Comparison of ENCODE assay signal across 25 mouse cellular contexts in the genomic region with DNA sequence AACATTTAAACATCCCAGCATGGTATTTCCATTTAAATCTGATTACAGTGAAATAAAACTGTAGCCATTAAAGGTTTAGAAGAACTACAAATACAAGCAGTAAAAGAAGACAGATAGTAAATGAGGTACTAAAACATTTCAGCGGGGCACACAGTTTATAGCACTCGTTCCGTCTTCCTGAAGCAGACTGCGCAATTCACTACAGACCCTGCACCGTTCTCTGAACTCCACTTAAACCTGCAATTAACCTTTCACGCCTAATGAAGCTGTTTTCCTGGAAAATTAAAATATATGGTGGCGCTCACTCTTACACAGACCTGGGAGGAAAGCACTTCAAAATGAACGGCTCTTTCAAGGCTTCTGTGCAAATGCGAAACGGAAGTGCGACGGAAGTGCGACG.
DNase-seq lines count a peak whose midpoint lies in the region; ATAC-seq and TF ChIP-seq lines count a peak whose summit lies in the region.
"Had no signal": no experiment of that assay in that cellular context is flagged by ENCODE, and none has a peak within 500 bp of the region (broad histone marks: within the 10 kb centered on the region; RNA-seq: fewer than 3 reads in every experiment).

No protein-coding gene starts in this region.

- peaks cover 21% of the 10 kb centered on the region for H3K4me1 ChIP-seq in embryonic facial prominence, embryonic 14.5 days (ENCODE audit: control insufficient read depth, insufficient read depth, low read length)
- H3K4me1 ChIP-seq in embryonic facial prominence, embryonic 10.5 days = peaks cover 42% of the 10 kb centered on the region
- peaks cover 27% of the 10 kb centered on the region for H3K4me1 ChIP-seq in kidney, embryonic 15.5 days
- H3K4me1 ChIP-seq in kidney, adult 2 months (ENCODE audit: control insufficient read depth, insufficient read depth, low read length) = no peaks in the 10 kb centered on the region
- peaks cover 30% of the 10 kb centered on the region for H3K4me1 ChIP-seq in neural tube, embryonic 12.5 days
- peaks cover 16% of the 10 kb centered on the region for H3K4me1 ChIP-seq in neural tube, embryonic 15.5 days

- no peak overlapping the region for H3K4me3 ChIP-seq in embryonic facial prominence, embryonic 14.5 days (ENCODE audit: low read depth, low read length)
- no peak overlapping the region for H3K4me3 ChIP-seq in embryonic facial prominence, embryonic 10.5 days
- H3K4me3 ChIP-seq in kidney, embryonic 15.5 days (replicated peaks) = peak overlapping the region; percentile 18; the same call in 1 of the 2 replicates
- H3K4me3 ChIP-seq in kidney, adult 2 months (ENCODE audit: insufficient read depth, low read depth, low read length) = no peak overlapping the region
- H3K4me3 ChIP-seq in neural tube, embryonic 12.5 days = no peak overlapping the region
- no peak overlapping the region for H3K4me3 ChIP-seq in neural tube, embryonic 15.5 days (replicated peaks)
- H3K4me3 ChIP-seq: embryonic facial prominence, embryonic 13.5 days; forebrain, embryonic 13.5 days; heart, adult 2 months; heart, embryonic 15.5 days; hindbrain, embryonic 10.5 days had no signal

- ATAC-seq in embryonic facial prominence, embryonic 14.5 days (ENCODE audit: low read depth) = no peak
- peak; percentile 56; the same call in 1 of the 2 replicates for ATAC-seq in kidney, embryonic 15.5 days (replicated peaks; ENCODE audit: low FRiP score)
- peak; percentile 17; the same call in 1 of the 2 replicates for ATAC-seq in neural tube, embryonic 12.5 days (ENCODE audit: low FRiP score, low read depth)
- peak; percentile 31; the same call in 1 of the 2 replicates for ATAC-seq in neural tube, embryonic 15.5 days (ENCODE audit: low FRiP score)
- ATAC-seq: CD4-positive, CD25-positive, alpha-beta regulatory T cell, adult 4 months; forebrain, embryonic 13.5 days; forebrain, postnatal 0 days had no signal

- H3K27me3 ChIP-seq in embryonic facial prominence, embryonic 14.5 days (replicated peaks; ENCODE audit: control insufficient read depth, insufficient read depth, low read length) = no peaks in the 10 kb centered on the region
- H3K27me3 ChIP-seq in embryonic facial prominence, embryonic 10.5 days (replicated peaks; ENCODE audit: low read depth, poor library complexity, severe bottlenecking) = no peaks in the 10 kb centered on the region; the same call in 1 of the 2 replicates
- H3K27me3 ChIP-seq in kidney, embryonic 15.5 days = no peaks in the 10 kb centered on the region
- H3K27me3 ChIP-seq in kidney, adult 2 months (replicated peaks; ENCODE audit: control insufficient read depth, insufficient read depth, low read length) = no peaks in the 10 kb centered on the region
- no peaks in the 10 kb centered on the region; the same call in 1 of the 2 replicates for H3K27me3 ChIP-seq in neural tube, embryonic 12.5 days (replicated peaks)
- H3K27me3 ChIP-seq in neural tube, embryonic 15.5 days (replicated peaks) = no peaks in the 10 kb centered on the region
- H3K27me3 ChIP-seq: embryonic facial prominence, embryonic 13.5 days; forebrain, embryonic 13.5 days; heart, embryonic 15.5 days had no signal

- TF ChIP-seq POLR2A in kidney, adult 2 months (IDR thresholded peaks at IDR 0.05; ENCODE audit: low read depth, low read length) = no peak

- 81% methylated on average over 14 of the region's 14 CpGs for WGBS in embryonic facial prominence, embryonic 14.5 days
- 89% methylated on average over 14 of the region's 14 CpGs for WGBS in embryonic facial prominence, embryonic 10.5 days
- WGBS in kidney, embryonic 15.5 days = 15% methylated on average over 14 of the region's 14 CpGs
- WGBS in kidney, adult 2 months = 47% methylated on average over 14 of the region's 14 CpGs
- whole genome bisulfite sequencing in neural tube, embryonic 12.5 days = 27% methylated on average over 14 of the region's 14 CpGs
- whole genome bisulfite sequencing in neural tube, embryonic 15.5 days = 19% methylated on average over 14 of the region's 14 CpGs

- no peak overlapping the region for H3K9ac ChIP-seq in embryonic facial prominence, embryonic 14.5 days (ENCODE audit: low read depth, low read length)
- H3K9ac ChIP-seq in kidney, embryonic 15.5 days = no peak overlapping the region
- no peak overlapping the region for H3K9ac ChIP-seq in neural tube, embryonic 12.5 days
- no peak overlapping the region for H3K9ac ChIP-seq in neural tube, embryonic 15.5 days (replicated peaks)
- H3K9ac ChIP-seq: embryonic facial prominence, embryonic 13.5 days; forebrain, embryonic 13.5 days; forebrain, postnatal 0 days; heart, embryonic 15.5 days; hindbrain, embryonic 14.5 days had no signal

- 0 out of 2 replicates have a peak, but pooled peaks cover 3% of the 10 kb centered on the region for H3K36me3 ChIP-seq in embryonic facial prominence, embryonic 14.5 days (ENCODE audit: control insufficient read depth, insufficient read depth, low read length)
- H3K36me3 ChIP-seq in embryonic facial prominence, embryonic 10.5 days (replicated peaks) = no peaks in the 10 kb centered on the region; the same call in 1 of the 2 replicates
- H3K36me3 ChIP-seq in kidney, embryonic 15.5 days = no peaks in the 10 kb centered on the region; the same call in 1 of the 2 replicates
- H3K36me3 ChIP-seq in kidney, adult 2 months (ENCODE audit: control insufficient read depth, insufficient read depth, low read length) = no peaks in the 10 kb centered on the region
- H3K36me3 ChIP-seq in neural tube, embryonic 12.5 days = no peaks in the 10 kb centered on the region
- no peaks in the 10 kb centered on the region for H3K36me3 ChIP-seq in neural tube, embryonic 15.5 days
- H3K36me3 ChIP-seq: embryonic facial prominence, embryonic 13.5 days; G1E; heart, embryonic 15.5 days; hindbrain, embryonic 10.5 days had no signal

- H3K9me3 ChIP-seq in embryonic facial prominence, embryonic 14.5 days (ENCODE audit: control insufficient read depth, low read length) = 0 out of 2 replicates have a peak, but pooled peaks cover 7% of the 10 kb centered on the region
- no peaks in the 10 kb centered on the region for H3K9me3 ChIP-seq in embryonic facial prominence, embryonic 10.5 days
- no peaks in the 10 kb centered on the region; the same call in 1 of the 2 replicates for H3K9me3 ChIP-seq in kidney, embryonic 15.5 days (replicated peaks)
- H3K9me3 ChIP-seq in neural tube, embryonic 12.5 days = no peaks in the 10 kb centered on the region
- H3K9me3 ChIP-seq in neural tube, embryonic 15.5 days (replicated peaks) = 0 out of 2 replicates have a peak, but pooled peaks cover 7% of the 10 kb centered on the region
- H3K9me3 ChIP-seq: forebrain, embryonic 13.5 days; heart, embryonic 15.5 days; hindbrain, embryonic 10.5 days had no signal

- H3K27ac ChIP-seq in embryonic facial prominence, embryonic 14.5 days (replicated peaks; ENCODE audit: low read depth, low read length) = peak overlapping the region; percentile 15; the same call in 1 of the 2 replicates
- H3K27ac ChIP-seq in embryonic facial prominence, embryonic 10.5 days (replicated peaks) = no peak overlapping the region
- H3K27ac ChIP-seq in kidney, embryonic 15.5 days = no peak overlapping the region
- H3K27ac ChIP-seq in kidney, adult 2 months (ENCODE audit: insufficient read depth, low read depth, low read length) = no peak overlapping the region
- H3K27ac ChIP-seq in neural tube, embryonic 12.5 days = no peak overlapping the region
- no peak overlapping the region for H3K27ac ChIP-seq in neural tube, embryonic 15.5 days (replicated peaks)
- H3K27ac ChIP-seq: embryonic facial prominence, embryonic 13.5 days; forebrain, embryonic 13.5 days; heart, adult 2 months; heart, embryonic 15.5 days; hindbrain, embryonic 10.5 days; hindbrain, embryonic 14.5 days had no signal

- no peak for DNase-seq in embryonic facial prominence, embryonic 14.5 days (ENCODE audit: low spot score)
- no peak for DNase-seq in embryonic facial prominence, embryonic 10.5 days (ENCODE audit: low spot score)
- DNase-seq in kidney, adult 2 months = no peak
- no peak for DNase-seq in neural tube, embryonic 10.5 days (ENCODE audit: extremely low spot score, low spot score)
- no peak for DNase-seq in MN1 (ENCODE audit: low spot score)
- DNase-seq: adrenal gland, postnatal 10 days; B cell, adult 2 months; cerebellum, adult 11-12 months; cerebellum, adult 9-10 months; cerebellum, postnatal 25 days; forebrain, postnatal 0 days; gastrocnemius, postnatal 14 days; heart, adult 2 months; heart, postnatal 14 days had no signal

- no peak overlapping the region for H3K4me2 ChIP-seq in embryonic facial prominence, embryonic 14.5 days (ENCODE audit: low read depth, low read length)
- H3K4me2 ChIP-seq in kidney, embryonic 15.5 days = peak overlapping the region; percentile 51
- H3K4me2 ChIP-seq in neural tube, embryonic 12.5 days (replicated peaks) = peak overlapping the region; percentile 36
- H3K4me2 ChIP-seq in neural tube, embryonic 15.5 days = peak overlapping the region; percentile 43
- H3K4me2 ChIP-seq: embryonic facial prominence, embryonic 13.5 days; forebrain, embryonic 13.5 days; heart, embryonic 11.5 days; heart, embryonic 15.5 days; hindbrain, embryonic 14.5 days had no signal

- no peak for TF ChIP-seq CTCF in kidney, adult 2 months (conservative IDR thresholded peaks at IDR 0.05; ENCODE audit: insufficient read depth, insufficient read length, low read depth, low read length)
